Mouse (Mus musculus) frontal cortex, postnatal 10 days (tissue): ENCODE measurements at regions not wholly inside any gene's neighbourhood (a gene's known extent, or its start where the extent isn't known, plus 50 kb on each side); places are given as distances from the start of the nearest gene placed in this dataset.
A peak's percentile ranks its signal among the peaks of the same experiment; 100 is the strongest.

Source experiments
- DNase-seq, 2 experiments: peaks; one replicate each; pipeline ENCODE4 v3.0.0; 2022; ENCODE audit warnings: low spot score in 2 of 2, mixed read lengths in 1 of 2

DNA sequence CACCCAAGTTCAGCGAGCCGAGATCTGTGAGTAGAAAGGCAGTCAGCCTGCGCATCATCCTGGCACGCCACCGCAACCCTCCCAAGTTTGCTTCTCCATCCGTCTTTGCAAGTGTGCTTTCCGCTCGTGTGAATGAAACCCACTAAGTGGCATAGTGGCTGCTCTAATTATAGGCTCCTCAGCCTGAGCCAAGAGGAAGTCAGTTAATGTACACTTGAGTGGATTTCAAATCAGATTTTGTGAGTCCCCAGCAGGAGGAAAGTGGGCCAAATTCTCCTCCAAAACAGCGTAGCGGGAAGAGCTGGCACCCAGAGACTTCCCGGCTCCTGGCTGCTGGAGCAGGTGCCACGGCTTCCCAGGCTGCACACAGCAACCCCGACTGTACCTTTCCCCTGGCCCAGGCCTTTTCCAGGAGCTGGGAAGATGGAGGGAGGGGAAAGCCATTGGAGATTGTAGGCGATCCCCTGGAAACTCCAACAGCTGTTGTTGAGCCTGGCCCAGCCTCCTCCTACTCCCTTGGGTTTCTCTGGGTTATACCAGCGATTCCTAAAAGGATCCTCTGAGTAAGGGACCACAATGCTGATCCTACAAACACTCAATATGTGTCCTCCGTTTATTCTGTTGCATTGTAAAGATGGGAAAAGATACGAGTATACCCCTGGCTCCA is 158.3 kb downstream of the Cryba4 start:
- DNase-seq: peak; percentile 63

DNA sequence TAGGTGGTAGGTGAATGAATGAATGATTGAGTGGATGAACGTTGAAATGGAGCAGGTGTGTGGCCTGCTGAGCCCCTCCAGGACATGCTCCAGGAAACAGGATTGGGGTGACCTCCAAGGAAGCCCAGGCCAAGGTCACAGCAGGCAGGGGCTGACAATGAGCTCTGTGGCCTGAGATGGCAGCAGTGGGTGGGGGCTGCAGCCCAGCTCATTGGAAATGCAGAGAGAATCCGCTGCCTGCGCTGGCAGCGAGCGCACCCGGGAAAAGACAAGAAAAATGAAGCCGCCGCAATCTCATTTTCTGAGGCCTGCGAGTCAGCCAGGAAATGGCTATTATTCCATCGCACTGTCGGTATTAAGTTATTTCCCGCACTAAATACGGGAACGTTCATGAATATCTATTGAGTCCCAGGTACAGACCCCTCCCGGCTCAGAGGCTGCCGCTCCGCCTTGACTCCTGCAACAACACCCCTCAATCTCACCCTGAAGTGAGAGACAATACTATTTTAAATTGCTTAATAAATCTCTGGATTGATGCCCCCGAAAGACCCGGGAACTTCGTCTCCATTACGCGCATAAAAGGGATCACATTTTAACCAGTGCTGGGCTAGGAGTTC is 153.7 kb downstream of the Cryba4 start:
- DNase-seq: no peak

DNA sequence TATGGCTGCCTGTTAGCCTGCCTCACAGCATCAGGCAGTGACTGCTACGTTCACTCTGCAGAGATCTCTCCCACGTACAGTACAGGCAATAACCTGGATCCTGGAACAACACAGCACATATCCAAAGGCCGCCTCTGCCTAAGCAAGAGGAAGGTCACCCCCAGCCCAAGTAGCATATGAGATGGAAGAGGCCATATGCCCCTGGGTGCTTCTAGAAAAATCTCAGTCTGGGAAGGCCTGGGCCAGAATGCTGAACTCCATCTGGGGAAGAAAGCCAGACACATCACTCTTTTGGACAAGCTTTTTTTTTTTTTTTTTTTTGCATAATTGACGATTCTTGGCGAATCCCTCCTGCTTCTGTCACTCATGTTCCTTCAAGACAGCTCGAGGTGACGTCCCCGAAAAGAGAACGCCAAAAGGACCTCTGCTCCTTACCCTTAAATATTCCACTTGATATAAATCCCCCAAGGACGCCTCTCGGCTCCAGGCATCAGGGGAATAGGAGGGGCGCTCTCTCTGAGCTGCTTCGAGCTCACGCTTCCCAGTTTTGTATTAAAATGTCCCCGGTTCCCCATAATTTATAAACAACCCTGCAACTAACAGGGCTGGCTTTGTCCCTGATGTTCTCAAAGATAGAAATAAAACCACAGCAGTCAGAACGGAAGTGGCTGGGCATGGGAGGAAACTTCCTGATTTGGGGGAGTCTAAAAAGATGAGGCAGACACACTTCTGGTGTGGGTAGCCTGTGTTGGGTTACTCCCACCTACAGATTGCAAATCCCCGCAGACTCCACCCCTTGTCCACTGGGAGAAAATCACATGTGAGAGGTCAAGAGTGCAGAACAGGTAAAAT is 150.4 kb downstream of the Cryba4 start:
- no peak for DNase-seq

DNA sequence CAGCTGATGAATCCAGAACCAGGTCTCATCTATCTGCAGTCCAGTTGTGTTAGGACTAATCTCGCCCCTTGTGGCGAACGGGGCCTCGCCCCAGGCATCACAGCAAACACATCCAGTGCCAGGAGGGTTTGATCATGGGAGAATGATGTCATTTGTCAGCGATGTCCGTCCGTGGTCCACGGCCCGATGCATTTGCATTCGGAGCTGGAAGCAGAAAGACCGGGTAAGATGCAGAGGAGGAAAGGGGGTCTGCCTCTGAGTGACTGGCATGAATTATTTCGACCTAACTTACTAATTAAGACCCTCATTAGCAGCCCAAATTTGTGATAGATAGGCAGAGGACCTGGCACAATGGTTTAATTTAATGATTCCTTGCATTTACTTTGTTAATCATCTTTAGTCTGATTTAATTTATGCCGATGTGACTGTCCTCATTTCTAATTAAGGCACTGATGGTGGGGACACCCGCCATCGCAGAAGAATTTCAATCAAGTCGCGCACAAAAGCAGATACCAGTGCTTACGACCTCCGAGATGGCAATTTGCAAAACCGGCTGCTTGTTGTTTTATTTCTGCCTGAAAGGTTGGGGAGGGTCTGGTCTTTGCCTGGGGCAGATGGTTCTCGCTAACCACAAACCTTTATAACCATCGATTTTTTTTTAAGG is 141.9 kb downstream of the Cryba4 start:
- no peak for DNase-seq

DNA sequence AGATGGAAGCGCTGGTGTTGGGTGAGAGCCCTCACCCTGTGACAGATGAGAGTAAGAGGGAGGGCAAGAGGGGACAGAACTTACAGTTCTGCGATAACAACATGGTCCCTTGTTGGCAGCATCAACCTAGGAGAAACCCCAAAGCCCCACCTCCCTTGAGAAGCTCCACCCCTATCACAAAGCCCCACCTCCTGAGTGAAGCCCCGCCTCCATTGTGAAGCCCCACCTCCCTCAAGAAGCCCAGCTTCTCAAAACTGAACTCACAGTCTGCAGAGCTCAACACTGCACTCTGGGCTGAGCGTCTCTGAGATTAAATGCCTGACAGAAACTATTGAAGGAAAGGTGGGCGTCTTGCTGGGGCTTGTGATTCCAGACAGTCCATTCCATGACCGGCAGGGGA is 131.6 kb downstream of the Cryba4 start:
- DNase-seq: no peak

DNA sequence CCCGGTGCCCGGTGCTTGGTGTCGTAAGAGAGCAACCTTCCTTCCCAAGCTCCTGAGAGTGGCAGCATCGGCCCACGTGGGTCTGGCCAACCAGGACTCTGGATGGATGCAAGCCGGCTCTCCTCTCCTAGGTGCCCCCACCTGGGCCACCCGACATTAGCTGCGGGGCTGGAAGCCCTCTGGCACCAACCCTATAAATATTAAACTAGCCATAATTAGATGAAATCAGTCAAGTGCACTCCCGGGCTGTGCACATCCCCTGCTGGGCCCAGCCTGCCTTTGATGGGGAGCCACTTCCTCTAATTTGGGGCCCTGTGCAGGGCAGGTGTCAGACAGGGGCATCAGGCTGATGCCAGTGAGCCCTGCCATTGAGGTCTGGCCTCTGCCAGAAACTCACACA is 130.8 kb downstream of the Cryba4 start:
- DNase-seq: no peak

DNA sequence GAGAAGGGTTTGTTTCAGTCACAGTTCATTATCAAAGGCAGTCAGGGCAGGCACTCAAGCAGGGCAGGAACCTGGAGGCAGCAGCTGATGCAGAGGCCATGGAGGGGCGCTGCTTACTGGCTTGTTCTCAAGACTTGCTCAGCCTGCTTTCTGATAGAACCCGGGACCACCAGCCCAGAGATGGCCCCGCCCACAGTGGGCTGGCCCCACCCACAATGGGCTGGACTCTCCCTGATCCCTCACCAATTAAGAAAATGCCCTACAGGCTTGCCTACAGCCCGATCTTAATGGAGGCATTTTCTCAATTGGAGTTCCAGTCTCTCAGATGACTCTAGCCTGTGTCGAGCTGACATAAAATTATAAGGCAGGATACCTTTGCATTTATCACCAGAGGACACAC is 129.7 kb downstream of the Cryba4 start:
- DNase-seq: no peak

DNA sequence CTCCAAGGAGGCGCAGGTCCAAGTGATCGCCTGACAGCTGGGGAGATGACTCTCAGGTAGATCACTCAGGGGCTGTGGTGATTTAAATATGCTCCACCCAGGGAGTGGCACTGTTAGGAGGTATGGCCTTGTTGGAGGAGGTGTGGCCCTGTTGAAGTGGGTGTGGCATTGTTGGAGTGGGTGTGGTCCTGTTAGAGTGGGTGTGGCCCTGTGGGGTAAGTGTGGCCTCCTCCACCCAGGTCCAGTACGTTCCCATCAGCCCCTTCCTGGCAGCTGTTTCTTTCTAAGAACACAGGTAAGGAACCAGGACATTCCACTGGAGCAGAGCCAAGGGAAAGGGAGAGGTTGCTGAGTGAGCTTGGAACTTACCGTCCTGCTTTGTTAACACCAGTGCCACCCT is 125.1 kb downstream of the Cryba4 start:
- no peak for DNase-seq

DNA sequence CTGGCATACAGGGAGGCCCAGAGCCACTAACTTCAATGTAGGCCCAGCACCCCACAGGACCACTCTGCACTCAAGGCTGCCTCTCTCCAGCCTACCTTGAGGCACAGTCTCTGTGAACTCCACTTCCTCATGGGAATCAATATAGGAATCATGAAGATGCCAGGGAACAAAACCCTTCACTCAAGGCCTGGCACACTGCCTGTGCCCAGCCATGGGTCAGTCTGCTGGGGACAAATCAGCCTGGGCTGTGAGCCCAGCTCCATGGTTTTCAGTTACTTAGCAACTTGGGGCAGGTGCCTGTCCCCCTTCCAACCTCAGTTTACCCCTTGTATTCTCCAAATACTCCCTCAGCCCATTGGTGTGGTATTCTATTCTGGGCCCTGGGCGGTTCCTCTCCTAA is 119.6 kb downstream of the Cryba4 start:
- DNase-seq: peak in 1 of 2 experiments; percentile 28

DNA sequence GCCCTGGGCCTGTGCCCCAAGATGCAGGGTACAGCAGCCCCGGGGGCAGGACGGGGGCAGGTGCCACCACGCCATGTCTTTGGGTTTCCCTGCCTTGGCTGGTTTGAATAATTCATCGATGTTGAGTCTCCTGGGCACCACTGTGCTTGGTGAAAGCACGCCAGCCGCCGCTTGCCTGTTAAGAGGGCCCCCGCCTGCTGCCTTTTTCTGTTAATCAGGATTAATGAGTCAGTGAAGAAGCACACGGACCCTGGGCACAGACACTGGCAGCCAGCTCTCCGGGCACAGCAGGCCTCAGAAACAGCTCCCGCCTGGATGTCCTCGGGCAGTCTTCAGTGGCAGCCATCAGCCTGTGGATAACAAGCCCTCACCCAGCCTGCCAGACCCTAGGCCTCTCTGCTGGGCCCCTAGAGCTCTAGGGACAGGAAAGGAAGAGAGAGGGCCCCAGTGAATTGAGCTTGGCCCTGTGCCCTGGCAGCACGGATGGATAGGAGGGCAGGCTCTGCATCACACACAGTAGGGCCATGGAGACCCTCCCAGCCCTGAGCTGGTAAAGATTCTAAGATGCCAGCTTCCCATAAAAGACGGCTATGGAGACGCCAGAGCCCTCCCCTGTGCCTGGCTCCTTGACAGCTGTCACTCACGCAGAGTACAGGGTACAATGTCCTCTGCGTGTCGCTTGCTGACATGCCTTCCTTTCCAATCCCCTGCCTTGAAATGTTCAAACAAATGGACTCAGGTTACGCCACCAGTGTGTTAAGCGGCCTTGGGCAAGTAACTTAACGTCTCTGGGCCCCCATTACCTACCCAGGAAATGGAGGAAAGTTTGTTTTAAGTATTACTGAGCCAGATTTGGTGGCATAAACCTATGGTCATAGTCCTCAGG is 118.4 kb downstream of the Cryba4 start:
- peak; percentile 38 to 49 for DNase-seq

DNA sequence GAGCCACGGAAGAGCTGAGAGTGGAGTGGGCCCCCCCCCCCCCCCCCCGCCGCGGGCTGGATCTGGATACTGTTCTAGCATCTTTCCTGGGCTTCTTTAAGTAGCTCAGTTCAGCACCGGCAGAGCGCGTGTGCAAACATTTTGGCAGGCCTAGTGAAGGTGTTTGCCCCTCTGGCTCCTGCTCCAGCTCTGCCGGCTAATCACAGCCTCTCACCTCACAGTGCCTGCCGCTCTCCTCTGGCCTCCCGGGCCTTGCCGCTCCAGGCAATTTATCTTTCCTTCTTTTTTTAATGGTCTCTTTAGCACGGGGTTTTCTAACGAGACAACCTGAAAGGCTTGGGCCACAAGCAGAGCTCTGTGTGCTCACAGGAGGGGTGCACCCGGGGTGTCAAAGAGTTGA is 115.7 kb downstream of the Cryba4 start:
- DNase-seq: no peak

DNA sequence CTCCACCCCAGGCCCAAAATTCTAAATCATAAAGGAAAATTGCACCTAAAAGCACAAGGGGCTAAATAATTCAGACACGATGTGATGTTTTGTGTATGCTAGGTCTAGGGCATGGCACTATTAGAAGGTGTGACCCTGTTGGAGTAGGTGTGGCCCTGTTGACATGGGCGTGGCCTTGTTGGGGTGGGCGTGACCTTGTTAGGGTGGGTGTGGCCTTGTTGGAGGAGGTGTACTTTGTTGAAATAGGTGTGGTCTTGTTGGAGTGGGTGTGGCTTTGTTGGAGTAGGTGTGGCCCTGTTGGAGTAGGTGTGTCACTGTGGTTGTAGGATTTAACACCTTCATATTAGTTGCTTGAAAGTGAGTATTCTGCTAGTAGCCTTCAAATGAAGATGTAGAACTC is 114.1 kb downstream of the Cryba4 start:
- DNase-seq: no peak

DNA sequence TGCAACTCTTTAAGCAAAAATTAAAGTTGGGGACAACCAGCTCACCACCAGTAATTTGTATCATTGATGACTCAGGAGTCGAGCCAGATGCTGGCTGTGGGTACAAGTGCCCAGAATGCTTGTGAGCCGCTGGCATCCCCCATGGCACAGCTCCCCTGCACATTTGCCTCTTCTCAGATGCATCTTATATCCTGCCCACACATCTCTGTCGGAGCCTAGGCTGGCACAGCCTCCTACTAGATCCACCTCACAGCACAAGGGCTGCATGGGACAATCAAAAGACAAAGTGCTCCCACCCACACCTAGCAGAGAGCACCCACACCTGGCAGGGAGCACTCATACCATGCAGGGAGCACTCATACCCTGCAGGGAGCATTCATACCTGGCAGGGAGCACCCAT is 109.6 kb downstream of the Cryba4 start:
- DNase-seq: no peak

DNA sequence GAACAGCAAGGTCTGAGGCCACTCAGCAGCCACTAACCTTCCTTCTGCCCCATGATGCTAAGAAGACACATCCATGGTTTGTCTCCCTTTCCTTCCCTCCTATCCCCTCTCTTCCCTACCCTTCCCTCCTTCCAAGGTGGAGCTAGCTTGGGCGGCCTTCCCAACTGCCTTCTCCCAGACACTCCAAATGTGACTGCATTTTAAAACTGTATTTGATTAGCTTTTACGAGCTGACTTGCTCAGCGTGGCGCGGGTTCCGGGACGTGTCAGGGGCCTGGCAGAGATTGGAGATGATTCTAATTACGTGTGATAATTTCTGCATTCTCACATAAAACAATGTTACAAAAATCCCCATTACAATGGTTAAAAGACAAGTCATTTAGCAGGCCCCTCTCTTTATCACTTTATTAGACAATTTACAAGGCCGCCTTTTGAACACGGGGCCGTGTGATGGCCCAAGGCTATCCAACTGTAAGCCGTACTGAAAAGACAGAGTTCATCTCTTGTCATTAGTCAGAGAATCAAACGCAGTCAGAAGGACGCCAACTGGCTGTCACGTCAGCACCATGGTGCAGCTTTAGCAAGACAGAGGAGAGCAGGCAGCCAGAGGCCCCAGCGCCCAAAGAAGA is 108.2 kb downstream of the Cryba4 start:
- no peak for DNase-seq

DNA sequence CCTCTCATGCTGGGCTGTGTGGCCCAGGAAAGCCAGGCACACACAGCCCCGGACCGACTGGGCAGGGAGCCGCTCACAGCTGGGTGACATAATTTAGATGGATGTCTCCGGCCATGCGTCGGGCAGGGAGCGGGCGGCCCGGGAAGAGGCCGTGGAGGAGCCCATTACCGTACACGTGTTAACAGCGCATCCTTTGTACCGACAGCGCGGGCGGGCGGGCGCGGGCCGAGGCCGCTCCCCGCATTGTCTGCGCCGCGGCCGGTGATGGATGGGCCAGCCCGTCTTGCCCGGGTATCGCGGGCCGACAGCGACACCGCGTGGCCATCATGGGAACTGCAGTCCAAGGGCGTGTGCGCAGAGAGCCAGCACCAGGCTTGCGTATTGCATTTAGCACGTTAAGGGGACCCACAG is 98.6 kb downstream of the Cryba4 start:
- peak; percentile 52 to 83 for DNase-seq

DNA sequence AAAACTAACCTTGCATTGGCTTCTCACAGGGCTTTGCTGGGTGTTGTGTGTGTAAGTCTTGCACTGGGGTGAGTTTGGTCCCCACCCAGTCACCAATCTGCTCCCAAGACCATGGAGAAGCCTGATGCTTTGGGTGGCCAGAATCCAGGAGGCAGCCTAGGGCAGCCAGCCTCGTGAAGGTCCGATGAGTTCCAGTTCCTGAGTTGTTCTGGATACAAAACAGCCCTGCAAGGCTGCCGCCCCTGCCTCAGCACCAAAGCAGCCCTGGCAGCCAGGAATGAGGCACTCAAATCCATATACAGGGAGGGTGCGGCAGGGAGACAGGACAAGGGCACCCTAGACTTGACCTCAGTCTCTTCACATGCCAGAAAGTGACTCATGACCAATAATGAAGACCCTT is 97.7 kb downstream of the Cryba4 start:
- DNase-seq: no peak

DNA sequence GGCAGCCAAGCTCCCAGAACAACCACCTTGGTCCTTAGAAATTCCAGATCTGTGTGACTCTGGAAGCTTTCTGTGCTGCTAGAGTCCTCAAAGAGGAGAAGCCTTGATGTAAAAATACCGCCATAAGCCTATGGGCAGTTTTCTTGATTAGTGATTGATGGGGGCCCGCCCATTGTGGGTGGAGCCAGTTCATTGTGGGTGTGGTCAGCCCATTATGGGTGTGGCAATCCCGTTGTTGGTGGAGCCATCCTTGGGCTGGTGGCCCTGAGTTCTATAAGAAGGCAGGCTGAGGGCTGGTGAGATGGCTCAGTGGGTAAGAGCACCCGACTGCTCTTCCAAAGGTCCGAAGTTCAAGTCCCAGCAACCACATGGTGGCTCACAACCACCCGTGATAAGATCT is 97.3 kb downstream of the Cryba4 start:
- no peak for DNase-seq

DNA sequence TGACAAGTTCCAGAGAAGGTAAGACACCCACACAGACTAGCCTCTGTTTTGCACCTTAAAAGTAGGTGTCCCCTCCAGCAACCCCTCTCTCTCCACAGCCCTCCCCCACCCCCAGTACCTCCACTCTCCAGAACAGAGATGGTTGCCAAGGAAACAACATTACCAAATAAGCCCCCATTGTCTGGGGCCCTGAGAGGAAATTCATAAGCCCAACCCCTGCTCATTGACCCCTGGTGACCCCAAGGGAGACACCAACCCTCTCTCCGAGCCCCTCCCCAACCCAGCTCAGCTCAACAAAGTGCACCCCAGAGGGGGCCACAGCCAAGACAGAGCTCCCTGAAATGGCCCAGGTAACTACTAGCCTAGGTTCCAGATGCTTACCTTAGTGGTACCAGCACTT is 96.3 kb downstream of the Cryba4 start:
- DNase-seq: no peak

DNA sequence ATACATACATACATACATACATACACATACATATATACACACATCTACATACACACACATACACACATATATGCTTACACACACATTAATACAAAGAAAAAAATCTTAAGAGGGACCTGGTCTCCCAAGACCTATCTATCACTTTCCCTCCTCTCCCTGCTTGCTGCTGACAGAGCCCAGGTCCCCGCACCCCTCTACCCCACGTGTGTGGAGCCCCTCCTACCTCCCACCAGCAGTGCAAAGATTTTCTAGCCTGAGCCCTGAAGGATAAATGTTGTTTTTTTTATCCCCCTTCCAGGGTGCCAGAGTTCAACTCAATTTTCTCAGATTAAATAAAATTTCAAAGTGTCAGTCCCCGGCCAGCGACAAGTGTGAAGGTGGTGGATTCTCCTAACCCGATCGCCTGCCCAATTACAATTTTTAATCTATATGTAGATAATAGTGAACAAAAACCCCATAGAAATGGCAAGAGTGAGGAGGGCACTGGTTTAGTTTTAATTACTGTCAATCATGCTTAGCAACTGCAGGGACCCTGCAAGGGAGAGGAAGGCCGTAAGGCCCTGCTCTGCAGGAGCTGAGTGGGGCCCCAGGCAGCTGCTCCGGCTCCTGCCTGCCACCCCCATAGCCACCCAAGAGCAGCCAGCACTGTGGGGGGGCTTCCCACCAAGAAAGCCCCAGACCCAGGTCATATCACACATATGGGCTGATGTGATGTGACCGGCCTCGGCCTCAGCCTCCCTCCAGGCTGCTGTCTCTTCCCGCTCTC is 85.7 kb downstream of the Cryba4 start:
- no peak for DNase-seq

DNA sequence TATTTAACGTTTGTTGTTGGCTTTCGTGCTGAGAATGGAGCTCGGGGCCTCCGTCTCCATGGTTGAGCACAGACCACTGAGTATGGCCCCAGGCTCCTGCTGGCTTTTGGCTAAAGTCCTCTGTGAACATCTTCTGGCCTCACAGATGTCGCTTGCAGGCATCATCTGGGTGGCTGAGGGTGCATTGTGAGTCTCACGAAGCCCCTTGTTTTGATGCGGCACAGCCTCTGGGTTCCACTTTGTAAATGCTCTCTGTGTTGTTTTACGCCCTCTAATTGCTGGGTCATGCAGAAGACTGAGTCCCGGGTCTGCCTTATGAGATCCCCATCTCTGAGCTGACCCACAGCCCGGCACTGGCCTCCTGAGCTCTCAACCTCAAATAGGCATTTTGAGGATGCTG is 84.5 kb downstream of the Cryba4 start:
- no peak for DNase-seq
